Mouse (Mus musculus): Measurements from ENCODE around the gene Hat1. TPM values are rescaled to one million over a fixed set of nuclear protein-coding genes. Genes with fewer than 3 reads are reported as not detected.
A peak's percentile ranks its signal among the peaks of the same experiment; 100 is the strongest.
"Not testable (repeated sequence)": the region's sequence is repeated elsewhere in the genome, so short reads cannot be mapped to it uniquely, and the experiment has no call there.

The Hat1 gene
- polyA plus RNA-seq, 1 experiment from 2014 or later, result 72.8 TPM

DNA sequence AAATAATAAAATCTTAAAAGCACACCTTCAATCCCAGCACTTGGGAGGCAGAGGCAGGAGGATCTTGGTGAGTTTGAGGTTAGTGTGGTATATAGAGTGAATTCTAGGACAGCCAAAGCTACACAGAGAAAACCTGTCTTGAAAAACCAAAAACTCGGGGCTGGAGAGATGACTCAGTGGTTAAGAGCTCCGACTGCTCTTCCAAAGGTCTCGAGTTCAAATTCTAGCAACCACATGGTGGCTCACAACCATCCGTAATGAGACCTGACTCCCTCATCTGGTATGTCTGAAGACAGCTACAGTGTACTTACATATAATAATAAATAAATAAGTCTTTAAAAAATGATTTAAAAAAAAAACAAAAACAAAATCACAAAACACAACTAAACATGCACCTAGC, 16.5 kb upstream of the Hat1 start:
- H3K36me3 ChIP-seq (ENCODE audit: control insufficient read depth, insufficient read depth); ATAC-seq; H3K9ac ChIP-seq (replicated peaks; ENCODE audit: low read depth, low read length); H3K4me1 ChIP-seq (replicated peaks; ENCODE audit: control insufficient read depth, insufficient read depth, low read length); H3K27ac ChIP-seq (ENCODE audit: low read length); H3K4me2 ChIP-seq (ENCODE audit: low read length); H3K4me3 ChIP-seq (replicated peaks; ENCODE audit: low read length); H3K27me3 ChIP-seq (replicated peaks; ENCODE audit: control insufficient read depth, insufficient read depth, low read length); H3K9me3 ChIP-seq (ENCODE audit: control insufficient read depth, low read length): not testable (repeated sequence)
- 92% methylated on average over 4 of the region's 4 CpGs for WGBS

DNA sequence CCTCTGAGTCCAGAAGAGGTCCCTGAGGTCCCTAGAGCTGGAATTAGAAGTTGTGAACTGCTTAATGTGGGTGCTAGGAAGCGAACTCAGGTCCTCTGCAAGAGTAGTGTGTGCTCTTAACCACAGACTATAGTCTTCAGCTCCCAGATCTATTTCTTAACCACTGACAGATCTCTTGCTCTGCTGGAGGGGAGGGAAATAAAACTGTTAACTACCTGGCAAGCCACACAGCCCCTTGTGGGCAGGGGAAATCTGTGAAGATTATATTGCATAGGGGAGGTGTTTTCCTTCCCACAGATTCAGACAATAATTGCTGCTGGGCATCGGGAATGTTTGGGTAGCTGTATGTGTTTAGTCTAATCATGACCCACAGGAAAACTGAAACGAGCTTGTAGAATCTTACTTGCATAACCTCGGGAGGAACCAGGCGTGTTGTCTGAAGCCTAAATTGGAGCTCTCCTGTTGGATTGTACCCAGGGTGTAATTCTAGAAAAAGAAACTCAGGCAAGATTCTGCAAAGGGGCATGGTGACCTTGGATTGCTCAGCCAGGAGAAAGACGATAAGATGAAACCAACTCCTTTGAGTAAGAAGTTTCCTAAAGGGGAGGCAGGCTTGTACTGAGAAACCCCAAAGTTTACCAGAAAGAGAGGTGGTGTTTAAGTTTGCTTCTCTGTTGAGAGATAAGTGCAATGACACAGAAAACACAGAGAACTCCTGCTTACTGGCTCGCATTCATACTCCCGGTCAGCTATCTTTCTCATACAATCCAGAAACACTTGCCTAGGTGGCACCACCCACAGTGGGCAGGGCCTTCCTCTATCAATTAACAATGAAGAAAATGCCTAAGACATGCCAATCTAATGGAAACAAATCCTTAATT, 14.2 kb upstream of the Hat1 start:
- no peak overlapping the region for H3K9ac ChIP-seq (replicated peaks; ENCODE audit: low read depth, low read length)
- H3K4me2 ChIP-seq (ENCODE audit: low read length), result no peak overlapping the region
- H3K27me3 ChIP-seq (replicated peaks; ENCODE audit: control insufficient read depth, insufficient read depth, low read length), result no peaks in the 10 kb centered on the region
- no peaks in the 10 kb centered on the region for H3K36me3 ChIP-seq (ENCODE audit: control insufficient read depth, insufficient read depth)
- H3K27ac ChIP-seq (ENCODE audit: low read length), result no peak overlapping the region
- H3K9me3 ChIP-seq (ENCODE audit: control insufficient read depth, low read length), result no peaks in the 10 kb centered on the region
- H3K4me3 ChIP-seq (replicated peaks; ENCODE audit: low read length), result no peak overlapping the region
- WGBS, result 76% methylated on average over 8 of the region's 8 CpGs
- ATAC-seq, result no peak
- no peaks in the 10 kb centered on the region for H3K4me1 ChIP-seq (replicated peaks; ENCODE audit: control insufficient read depth, insufficient read depth, low read length)

DNA sequence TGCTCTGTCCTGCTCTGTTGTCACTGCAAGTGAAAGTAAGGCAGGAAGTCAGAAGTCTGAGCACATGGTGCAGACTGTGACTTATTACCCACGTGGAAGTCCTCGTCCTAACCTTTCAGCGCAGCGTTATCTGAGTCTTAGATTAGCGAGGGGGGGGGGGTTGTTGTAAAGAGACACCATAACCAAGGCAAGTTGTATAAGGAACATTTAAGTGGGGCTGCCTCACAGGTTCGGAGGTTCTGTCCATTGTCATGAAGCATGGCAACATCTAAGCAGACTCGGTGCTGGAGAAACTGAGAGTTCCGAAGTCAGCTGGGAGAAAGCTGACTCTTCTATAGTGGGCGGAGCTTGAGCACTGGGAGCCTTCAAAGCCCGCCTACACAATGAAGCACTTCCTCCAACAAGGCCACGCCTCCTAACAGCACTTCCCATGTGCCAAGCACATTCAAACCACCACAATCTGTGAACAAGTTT, 12.3 kb upstream of the Hat1 start:
- H3K27ac ChIP-seq (ENCODE audit: low read length), result no peak overlapping the region
- H3K9me3 ChIP-seq (ENCODE audit: control insufficient read depth, low read length), result no peaks in the 10 kb centered on the region
- 55% methylated on average over 11 of the region's 11 CpGs for WGBS
- ATAC-seq, result no peak
- no peak overlapping the region for H3K4me2 ChIP-seq (ENCODE audit: low read length)
- H3K36me3 ChIP-seq (ENCODE audit: control insufficient read depth, insufficient read depth), result no peaks in the 10 kb centered on the region
- no peaks in the 10 kb centered on the region for H3K4me1 ChIP-seq (replicated peaks; ENCODE audit: control insufficient read depth, insufficient read depth, low read length)
- no peak overlapping the region for H3K9ac ChIP-seq (replicated peaks; ENCODE audit: low read depth, low read length)
- H3K27me3 ChIP-seq (replicated peaks; ENCODE audit: control insufficient read depth, insufficient read depth, low read length), result no peaks in the 10 kb centered on the region
- no peak overlapping the region for H3K4me3 ChIP-seq (replicated peaks; ENCODE audit: low read length)

DNA sequence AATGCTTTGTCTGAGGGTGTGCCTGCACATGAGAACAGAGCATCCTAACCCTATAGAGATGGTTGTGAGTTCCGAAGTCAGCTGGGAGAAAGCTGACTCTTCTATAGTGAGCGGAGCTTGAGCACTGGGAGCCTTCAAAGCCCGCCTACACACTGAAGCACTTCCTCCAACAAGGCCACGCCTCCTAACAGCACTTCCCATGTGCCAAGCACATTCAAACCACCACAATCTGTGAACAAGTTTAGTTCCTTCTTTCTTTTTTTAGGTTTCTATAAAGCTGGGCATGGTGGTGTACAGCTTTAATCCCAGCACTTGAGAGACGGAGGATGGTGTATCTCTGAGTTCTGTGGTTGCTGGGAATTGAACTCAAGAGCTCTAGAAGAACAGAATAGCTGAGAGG, 11.3 kb upstream of the Hat1 start:
- Histone ChIP-seq H3K4me2 (ENCODE audit: low read length) (no peak overlapping the region), H3K4me1 (replicated peaks; ENCODE audit: control insufficient read depth, insufficient read depth, low read length) (no peaks in the 10 kb centered on the region), H3K27ac (ENCODE audit: low read length) (no peak overlapping the region), H3K9ac (replicated peaks; ENCODE audit: low read depth, low read length) (no peak overlapping the region), H3K9me3 (ENCODE audit: control insufficient read depth, low read length) (no peaks in the 10 kb centered on the region), H3K4me3 (replicated peaks; ENCODE audit: low read length) (no peak overlapping the region), H3K36me3 (ENCODE audit: control insufficient read depth, insufficient read depth) (no peaks in the 10 kb centered on the region), H3K27me3 (replicated peaks; ENCODE audit: control insufficient read depth, insufficient read depth, low read length) (no peaks in the 10 kb centered on the region)
- ATAC-seq, result no peak
- 91% methylated on average over 5 of the region's 5 CpGs for WGBS

DNA sequence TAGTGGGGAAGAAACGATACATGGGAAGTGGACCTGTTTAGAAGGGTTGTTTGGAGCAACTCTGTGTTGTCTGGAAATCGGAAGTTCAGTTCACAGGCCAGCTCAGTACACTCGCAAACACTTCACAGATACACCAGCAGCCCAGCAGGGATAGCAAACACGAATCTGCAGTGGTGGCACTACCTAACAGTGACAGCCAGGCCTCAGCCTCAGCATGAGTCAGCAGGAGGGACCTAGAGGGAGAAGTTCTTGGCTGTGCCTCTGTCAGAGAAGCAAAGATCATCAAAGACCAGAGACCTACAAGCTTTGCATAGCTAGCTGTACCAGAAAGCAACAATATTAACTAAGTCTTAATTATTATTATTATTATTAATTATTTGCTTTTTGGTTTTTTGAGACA, 6.8 kb upstream of the Hat1 start:
- Histone ChIP-seq H3K4me2 (ENCODE audit: low read length) (no peak overlapping the region), H3K9me3 (ENCODE audit: control insufficient read depth, low read length) (no peaks in the 10 kb centered on the region), H3K4me3 (replicated peaks; ENCODE audit: low read length) (no peak overlapping the region), H3K27ac (ENCODE audit: low read length) (no peak overlapping the region), H3K27me3 (replicated peaks; ENCODE audit: control insufficient read depth, insufficient read depth, low read length) (no peaks in the 10 kb centered on the region), H3K4me1 (replicated peaks; ENCODE audit: control insufficient read depth, insufficient read depth, low read length) (no peaks in the 10 kb centered on the region), H3K36me3 (ENCODE audit: control insufficient read depth, insufficient read depth) (no peaks in the 10 kb centered on the region), H3K9ac (replicated peaks; ENCODE audit: low read depth, low read length) (no peak overlapping the region)
- WGBS, result 82% methylated on average over 4 of the region's 4 CpGs
- ATAC-seq, result no peak

DNA sequence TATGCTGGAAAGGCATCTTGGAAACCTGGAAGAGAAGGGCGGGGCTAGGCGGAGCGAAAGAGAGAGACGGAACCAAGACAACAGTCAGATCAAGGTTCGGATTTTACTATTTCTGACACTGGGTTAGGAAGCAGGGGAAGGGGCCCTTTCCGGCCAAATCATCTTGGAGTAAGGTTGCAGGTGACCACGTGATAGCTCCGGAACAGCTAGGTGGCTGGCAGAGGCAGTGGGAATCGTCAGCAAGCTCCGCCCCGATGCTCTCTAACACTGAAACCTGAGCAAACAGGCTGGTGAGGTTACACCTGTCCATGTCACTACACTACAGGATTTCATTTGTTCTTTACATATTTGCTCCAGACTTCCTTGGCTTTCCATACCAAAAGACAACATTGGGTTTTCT, 4.9 kb upstream of the Hat1 start:
- 53% methylated on average over 11 of the region's 11 CpGs for WGBS
- no peaks in the 10 kb centered on the region for H3K36me3 ChIP-seq (ENCODE audit: control insufficient read depth, insufficient read depth)
- no peak for ATAC-seq

DNA sequence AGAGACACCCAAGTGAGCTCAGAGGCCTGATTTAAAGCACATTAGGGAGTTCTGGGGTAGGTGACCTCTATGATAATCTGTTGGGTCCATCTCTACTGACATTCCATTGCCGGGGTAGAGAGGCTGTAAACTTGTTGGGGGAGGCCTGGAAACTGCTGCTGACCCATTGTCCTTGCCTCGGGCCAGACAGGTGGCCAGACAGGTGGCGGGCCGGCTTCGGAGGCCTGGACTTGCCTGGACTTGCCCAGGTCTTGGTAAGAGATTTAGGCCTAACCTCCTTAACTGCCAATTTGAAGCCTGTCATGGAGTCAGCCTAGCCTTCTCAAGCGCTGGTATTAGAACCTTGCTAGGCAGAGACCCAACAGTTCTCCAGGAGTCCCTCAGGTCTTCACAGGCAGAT, 992 bp upstream of the Hat1 start:
- no peak overlapping the region for H3K27ac ChIP-seq (ENCODE audit: low read length)
- no peak for ATAC-seq
- no peak overlapping the region for H3K9ac ChIP-seq (replicated peaks; ENCODE audit: low read depth, low read length)
- 93% methylated on average over 6 of the region's 6 CpGs for WGBS
- no peaks in the 10 kb centered on the region for H3K9me3 ChIP-seq (ENCODE audit: control insufficient read depth, low read length)
- H3K36me3 ChIP-seq (ENCODE audit: control insufficient read depth, insufficient read depth), result no peaks in the 10 kb centered on the region
- no peaks in the 10 kb centered on the region for H3K27me3 ChIP-seq (replicated peaks; ENCODE audit: control insufficient read depth, insufficient read depth, low read length)
- H3K4me3 ChIP-seq (replicated peaks; ENCODE audit: low read length), result no peak overlapping the region
- H3K4me1 ChIP-seq (replicated peaks; ENCODE audit: control insufficient read depth, insufficient read depth, low read length), result peaks cover 7% of the 10 kb centered on the region
- no peak overlapping the region for H3K4me2 ChIP-seq (ENCODE audit: low read length)

More for the DNA sequence above, 4.9 kb upstream of the Hat1 start:
- Histone ChIP-seq H3K4me3 (replicated peaks; ENCODE audit: low read length) (no peak overlapping the region), H3K27me3 (replicated peaks; ENCODE audit: control insufficient read depth, insufficient read depth, low read length) (no peaks in the 10 kb centered on the region), H3K27ac (ENCODE audit: low read length) (no peak overlapping the region), H3K9ac (replicated peaks; ENCODE audit: low read depth, low read length) (no peak overlapping the region), H3K4me1 (replicated peaks; ENCODE audit: control insufficient read depth, insufficient read depth, low read length) (no peaks in the 10 kb centered on the region), H3K4me2 (ENCODE audit: low read length) (no peak overlapping the region), H3K9me3 (ENCODE audit: control insufficient read depth, low read length) (no peaks in the 10 kb centered on the region)

DNA sequence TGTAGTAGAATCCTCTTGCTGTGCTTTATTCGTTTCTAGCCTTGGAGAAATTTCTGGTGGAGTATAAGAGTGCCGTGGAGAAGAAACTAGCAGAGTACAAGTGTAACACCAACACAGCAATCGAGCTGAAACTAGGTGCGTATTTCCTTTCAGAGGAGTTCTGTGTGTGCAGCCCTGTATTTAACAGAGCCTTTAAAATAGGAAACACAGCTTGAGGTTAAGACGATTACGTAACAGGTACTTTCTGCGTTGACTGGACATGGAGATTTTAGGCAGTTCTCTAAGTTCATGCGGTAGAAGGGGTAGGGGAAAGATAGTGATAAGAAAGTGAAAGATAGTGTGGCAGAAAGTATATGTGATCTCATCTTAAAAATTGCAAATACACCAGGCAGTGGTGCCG, 1.1 kb downstream of the Hat1 start:
- Histone ChIP-seq H3K36me3 (ENCODE audit: control insufficient read depth, insufficient read depth) (no peaks in the 10 kb centered on the region), H3K4me1 (replicated peaks; ENCODE audit: control insufficient read depth, insufficient read depth, low read length) (peaks cover 7% of the 10 kb centered on the region), H3K9me3 (ENCODE audit: control insufficient read depth, low read length) (no peaks in the 10 kb centered on the region), H3K9ac (replicated peaks; ENCODE audit: low read depth, low read length) (peak overlapping the region; percentile 76; the same call in 1 of the 2 replicates), H3K4me3 (replicated peaks; ENCODE audit: low read length) (peak overlapping the region; percentile 92), H3K4me2 (ENCODE audit: low read length) (peak overlapping the region; percentile 92), H3K27me3 (replicated peaks; ENCODE audit: control insufficient read depth, insufficient read depth, low read length) (no peaks in the 10 kb centered on the region), H3K27ac (ENCODE audit: low read length) (no peak overlapping the region)
- WGBS, result 59% methylated on average over 9 of the region's 9 CpGs
- no peak for ATAC-seq

DNA sequence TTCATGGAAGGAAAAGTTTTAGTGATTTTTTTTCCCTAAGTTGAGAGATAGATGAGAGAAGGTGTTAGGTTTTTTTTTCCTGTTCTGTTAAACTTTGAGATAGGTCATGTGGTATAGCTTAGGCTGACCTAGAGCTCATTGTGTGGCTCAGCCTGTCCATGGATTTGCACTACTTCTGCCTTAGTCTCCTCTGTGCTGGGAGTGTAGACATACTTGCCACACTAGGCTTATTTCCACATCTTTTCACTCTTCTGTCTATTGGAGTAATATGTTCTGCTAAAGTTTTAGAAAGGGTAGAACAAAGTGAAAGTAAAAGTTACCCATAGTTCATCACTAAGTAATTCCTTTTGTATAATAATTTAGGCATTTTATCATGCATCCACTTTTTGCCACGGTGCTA, 16.9 kb downstream of the Hat1 start:
- Histone ChIP-seq H3K9ac (replicated peaks; ENCODE audit: low read depth, low read length) (no peak overlapping the region), H3K27ac (ENCODE audit: low read length) (no peak overlapping the region), H3K4me1 (replicated peaks; ENCODE audit: control insufficient read depth, insufficient read depth, low read length) (no peaks in the 10 kb centered on the region), H3K9me3 (ENCODE audit: control insufficient read depth, low read length) (no peaks in the 10 kb centered on the region), H3K36me3 (ENCODE audit: control insufficient read depth, insufficient read depth) (no peaks in the 10 kb centered on the region), H3K27me3 (replicated peaks; ENCODE audit: control insufficient read depth, insufficient read depth, low read length) (no peaks in the 10 kb centered on the region), H3K4me3 (replicated peaks; ENCODE audit: low read length) (no peak overlapping the region), H3K4me2 (ENCODE audit: low read length) (no peak overlapping the region)
- 96% methylated on average over 1 of the region's 1 CpGs for WGBS
- ATAC-seq, result no peak

Measured in forebrain, embryonic 16.5 days (tissue).